Mouse (Mus musculus) testis, adult 2 months (tissue): ENCODE results near the gene Dnm1.

Experiments
- CTCF ChIP-seq: fragments of 200-500 bp; IDR thresholded peaks from 2 replicates; pipeline ENCODE4 v1.5.1; 2012; ENCODE audit warnings: low read depth, mild to moderate bottlenecking, inconsistent platforms, low read length, moderate library complexity; ENCODE audit not compliant: control insufficient read depth, insufficient read depth, insufficient replicate concordance
- POLR2A ChIP-seq: fragments of 200-500 bp; IDR thresholded peaks from 2 replicates; pipeline ENCODE4 v1.6.1; 2012; ENCODE audit warnings: low read depth, mild to moderate bottlenecking, inconsistent platforms, low read length, moderate library complexity; ENCODE audit not compliant: control insufficient read depth

- no peak for TF ChIP-seq CTCF
- no peak for TF ChIP-seq POLR2A
These were observed 28.1 kb upstream of the Dnm1 start for GRCm38 (mm10) chr2:32381141-32381774.
